Mouse (Mus musculus): ENCODE results near the gene A930033H14Rik.

DNA sequence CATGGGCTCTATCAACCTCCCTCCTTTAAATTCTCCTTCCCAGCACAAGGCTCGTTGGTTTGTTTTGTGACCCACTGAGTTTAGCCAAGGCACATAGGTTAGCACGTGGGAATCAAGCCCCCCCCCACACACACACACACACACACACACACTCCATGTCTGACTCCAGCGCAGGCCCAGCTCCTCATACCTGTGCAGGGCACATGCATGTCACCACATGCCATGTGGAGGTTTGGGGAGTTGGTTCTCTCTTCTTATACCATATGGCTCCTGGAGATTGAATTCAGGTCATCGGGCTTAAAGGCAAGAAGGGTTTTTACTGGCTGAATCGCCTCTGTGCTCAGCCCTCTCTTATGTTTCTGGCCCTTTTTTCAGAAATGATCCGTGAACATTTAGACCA lies 38.4 kb upstream of the A930033H14Rik start:
- no peak for TF ChIP-seq POLR2A (IDR thresholded peaks at IDR 0.05; ENCODE audit: borderline replicate concordance, extremely low read depth, low read depth, low read length)
- TF ChIP-seq CTCF (IDR thresholded peaks at IDR 0.05; ENCODE audit: insufficient read depth, low read length) = no peak
